Mouse (Mus musculus) cerebellum, adult 2 months (tissue): ENCODE measurements around the gene Hlf.

ENCODE experiments used
- CTCF ChIP-seq: fragments of 200-500 bp; IDR thresholded peaks from 2 replicates; pipeline ENCODE4 v1.5.1; 2011; ENCODE audit warnings: low read depth, mild to moderate bottlenecking, control low read depth, low read length, moderate library complexity, borderline replicate concordance; ENCODE audit not compliant: insufficient read depth
- POLR2A ChIP-seq: fragments of 200-500 bp; IDR thresholded peaks from 2 replicates; pipeline ENCODE4 v1.6.1; 2011; ENCODE audit warnings: low read length, control low read depth, borderline replicate concordance; ENCODE audit not compliant: insufficient read depth

DNA sequence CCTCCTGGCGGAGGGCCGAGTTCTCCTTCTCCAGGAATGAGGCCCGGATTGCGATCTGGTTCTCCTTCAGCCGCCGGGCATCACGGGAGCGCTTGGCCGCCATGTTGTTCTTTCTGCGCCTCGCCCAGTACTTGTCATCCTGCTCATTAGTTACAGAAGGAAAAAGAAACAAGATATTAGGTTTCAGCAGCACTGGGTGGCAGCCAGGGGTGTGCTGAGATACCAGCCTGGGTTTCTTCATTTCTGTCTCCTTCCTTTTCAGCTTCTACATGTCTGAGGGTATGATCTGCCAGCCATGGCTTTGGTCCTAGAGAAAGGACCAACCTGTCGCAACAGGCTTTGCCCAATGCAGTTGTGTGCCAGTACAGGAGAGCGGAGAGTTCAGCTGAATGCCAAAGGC lies 49.9 kb downstream of the Hlf start:
- TF ChIP-seq CTCF (no peak), POLR2A (no peak)
